Mouse (Mus musculus): Measurements from ENCODE around the gene Ubxn4.

DNA sequence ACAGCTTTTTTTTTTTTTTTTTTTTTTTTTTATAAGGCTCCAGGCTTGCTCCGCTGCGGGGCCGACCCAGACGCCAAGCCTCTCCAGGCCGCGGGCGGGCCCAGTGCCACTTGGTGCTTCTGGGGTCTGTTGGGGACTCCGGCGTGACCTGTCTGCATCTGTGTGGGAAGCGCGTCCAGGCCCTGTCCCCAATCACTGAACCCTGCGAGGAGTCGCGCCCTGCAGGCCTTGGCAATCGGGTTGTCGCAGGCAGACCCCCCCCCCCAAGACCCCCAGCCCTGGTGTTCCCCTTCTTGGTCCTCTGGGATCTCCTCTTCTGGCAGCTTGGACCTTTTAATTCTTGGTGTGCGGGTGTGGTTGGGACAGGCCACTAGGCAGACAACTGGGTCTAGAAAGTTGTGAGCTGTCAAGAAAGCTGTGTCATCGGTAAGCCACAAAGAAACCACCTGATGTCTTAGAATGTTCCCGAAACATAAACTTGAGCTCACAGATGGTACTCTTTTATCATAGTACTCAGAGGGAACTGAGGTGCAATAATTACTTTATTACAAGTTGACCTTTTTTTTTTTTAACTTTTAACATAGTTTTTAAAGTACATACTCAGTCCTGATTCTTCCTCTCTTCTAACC is 1.1 kb downstream of the Ubxn4 start:
- TF ChIP-seq CTCF (IDR thresholded peaks at IDR 0.05; ENCODE audit: low read depth) = no peak
- no peak for TF ChIP-seq EP300 (IDR thresholded peaks at IDR 0.05; ENCODE audit: low read depth)
